Mouse (Mus musculus) left cerebral cortex, adult 11 months (tissue): ENCODE data around the gene Dhdh.
A peak's percentile ranks its signal among the peaks of the same experiment; 100 is the strongest.
"Not testable (repeated sequence)": the region's sequence is repeated elsewhere in the genome, so short reads cannot be mapped to it uniquely, and the experiment has no call there.

ENCODE experiments used
- DNase-seq: peaks from one replicate; pipeline ENCODE4 v3.0.0; 2022; ENCODE audit warnings: low spot score

The Dhdh gene

GRCm38 (mm10) chr7:45509912-45510787 lies 21.5 kb upstream of the Dhdh start, which contains the start of gene Nucb1:
Nucb1 (minus strand) TSS chr7:45510406.
- peak; percentile 85 for DNase-seq

- DNase-seq: no peak
Measured at GRCm38 (mm10) chr7:45509181-45509882, 20.7 kb upstream of the Dhdh start.

GRCm38 (mm10) chr7:45508561-45508960 lies 20.0 kb upstream of the Dhdh start:
- no peak for DNase-seq

GRCm38 (mm10) chr7:45507583-45507982 lies 19.0 kb upstream of the Dhdh start:
- no peak for DNase-seq

- DNase-seq: no peak
Measured at GRCm38 (mm10) chr7:45498427-45498826, 9.8 kb upstream of the Dhdh start.

- DNase-seq: no peak
Measured at GRCm38 (mm10) chr7:45494548-45494947, 5.9 kb upstream of the Dhdh start.

GRCm38 (mm10) chr7:45492951-45493350 lies 4.3 kb upstream of the Dhdh start:
- no peak for DNase-seq

GRCm38 (mm10) chr7:45492225-45492844 lies 3.7 kb upstream of the Dhdh start:
- no peak for DNase-seq

GRCm38 (mm10) chr7:45491264-45491663 lies 2.7 kb upstream of the Dhdh start:
- no peak for DNase-seq

- no peak for DNase-seq
Measured at GRCm38 (mm10) chr7:45490822-45491221, 2.2 kb upstream of the Dhdh start.

GRCm38 (mm10) chr7:45489578-45489977 lies 973 bp upstream of the Dhdh start:
- no peak for DNase-seq

GRCm38 (mm10) chr7:45487861-45488292 lies 728 bp downstream of the Dhdh start:
- DNase-seq: no peak

- no peak for DNase-seq
Measured at GRCm38 (mm10) chr7:45486761-45487415, 1.7 kb downstream of the Dhdh start, which contains the start of gene Gm45808. Gm45808 (minus strand) TSS chr7:45486811.

- no peak for DNase-seq
Measured at GRCm38 (mm10) chr7:45486158-45486557, 2.4 kb downstream of the Dhdh start.

GRCm38 (mm10) chr7:45484985-45485384 lies 3.6 kb downstream of the Dhdh start:
- DNase-seq: not testable (repeated sequence)

- DNase-seq: no peak
Measured at GRCm38 (mm10) chr7:45482166-45482565, 6.4 kb downstream of the Dhdh start.

- DNase-seq: no peak
Measured at GRCm38 (mm10) chr7:45481374-45481927, 7.2 kb downstream of the Dhdh start, which contains the start of gene Tulp2. Tulp2 (plus strand) TSS chr7:45481877.

GRCm38 (mm10) chr7:45480310-45480709 lies 8.3 kb downstream of the Dhdh start:
- DNase-seq: not testable (repeated sequence)

GRCm38 (mm10) chr7:45478774-45479173 lies 9.8 kb downstream of the Dhdh start:
- DNase-seq: no peak

GRCm38 (mm10) chr7:45477003-45477402 lies 11.6 kb downstream of the Dhdh start:
- no peak for DNase-seq

GRCm38 (mm10) chr7:45476453-45476852 lies 12.2 kb downstream of the Dhdh start:
- DNase-seq: no peak
